Mouse (Mus musculus) liver, embryonic 15.5 days (tissue): Measurements from ENCODE around the gene Wdr25. TPM values are rescaled to one million over a fixed set of nuclear protein-coding genes. Genes with fewer than 3 reads are reported as not detected.

Source experiments
- ATAC-seq: fragments of 200-750 bp; cut with Nextera tagmentation; 2 replicates; pipeline ENCODE4 v1.8.0; 2017; ENCODE audit warnings: moderate number of reproducible peaks, mild to moderate bottlenecking, moderate library complexity; ENCODE audit not compliant: insufficient read depth
- H3K27ac ChIP-seq: fragments of 300-500 bp; sonication (generic); replicated peaks from 2 replicates; pipeline ENCODE4 v1.5.1; 2015; ENCODE audit warnings: mild to moderate bottlenecking, inconsistent platforms
- H3K27me3 ChIP-seq: fragments of 300-500 bp; sonication (generic); 2 replicates; pipeline ENCODE4 v1.6.1; 2015; ENCODE audit warnings: mild to moderate bottlenecking, inconsistent platforms
- H3K36me3 ChIP-seq: fragments of 300-500 bp; sonication (generic); replicated peaks from 2 replicates; pipeline ENCODE4 v1.6.1; 2015; ENCODE audit warnings: moderate library complexity, mild to moderate bottlenecking, inconsistent platforms
- H3K4me1 ChIP-seq: fragments of 300-500 bp; sonication (generic); replicated peaks from 2 replicates; pipeline ENCODE4 v1.6.1; 2015; ENCODE audit warnings: inconsistent platforms
- H3K4me2 ChIP-seq: fragments of 300-500 bp; sonication (generic); 2 replicates; pipeline ENCODE4 v1.6.1; 2015; ENCODE audit warnings: moderate library complexity, mild to moderate bottlenecking, inconsistent platforms
- H3K4me3 ChIP-seq: fragments of 300-500 bp; sonication (generic); replicated peaks from 2 replicates; pipeline ENCODE4 v1.5.1; 2015; ENCODE audit warnings: mild to moderate bottlenecking, inconsistent platforms
- H3K9ac ChIP-seq: fragments of 300-500 bp; sonication (generic); 2 replicates; pipeline ENCODE4 v1.6.1; 2015; ENCODE audit warnings: moderate library complexity, mild to moderate bottlenecking, inconsistent platforms
- H3K9me3 ChIP-seq: fragments of 300-500 bp; sonication (generic); replicated peaks from 2 replicates; pipeline ENCODE4 v1.6.1; 2016; ENCODE audit warnings: inconsistent platforms
- WGBS: fragments of 180-500 bp; shearing (Covaris S2); methylation state at CpG from one replicate; pipeline ENCODE4 v1.1.7; 2015; ENCODE audit warnings: mixed read lengths; ENCODE audit not compliant: insufficient replicate concordance; 5-methylcytosine and 5-hydroxymethylcytosine counted together
- polyA plus RNA-seq: library from polyadenylated mRNA; unstranded; fragments of >200 nt; fragmentation: Nextera tagmentation; extraction: Ambion mirVana; gene quantifications from 2 replicates; pipeline ENCODE4 v1.2.1, GENCODE M21; 2015

The Wdr25 gene
- polyA plus RNA-seq, 1 experiment from 2014 or later = 2.4 TPM

- no peak for ATAC-seq
- Histone ChIP-seq H3K4me2 (no peak overlapping the region), H3K4me1 (no peaks in the 10 kb centered on the region; the same call in 1 of the 2 replicates), H3K27me3 (peaks cover 5% of the 10 kb centered on the region; the same call in 1 of the 2 replicates), H3K9ac (no peak overlapping the region), H3K36me3 (no peaks in the 10 kb centered on the region), H3K9me3 (no peaks in the 10 kb centered on the region), H3K27ac (no peak overlapping the region), H3K4me3 (no peak overlapping the region)
- 22% methylated on average over 23 of the region's 23 CpGs for WGBS
These were observed 65.7 kb downstream of the Wdr25 start for GRCm38 (mm10) chr12:108958991-108959638.

- no peak for ATAC-seq
- Histone ChIP-seq H3K4me2 (no peak overlapping the region), H3K4me3 (no peak overlapping the region), H3K36me3 (no peaks in the 10 kb centered on the region), H3K27me3 (peaks cover 5% of the 10 kb centered on the region; the same call in 1 of the 2 replicates), H3K9ac (no peak overlapping the region), H3K27ac (no peak overlapping the region), H3K4me1 (no peaks in the 10 kb centered on the region; the same call in 1 of the 2 replicates), H3K9me3 (no peaks in the 10 kb centered on the region)
- WGBS = 49% methylated on average over 12 of the region's 12 CpGs
These were observed 66.3 kb downstream of the Wdr25 start for GRCm38 (mm10) chr12:108959639-108960219.

GRCm38 (mm10) chr12:108960225-108960624 lies 66.8 kb downstream of the Wdr25 start:
- WGBS = 69% methylated on average over 10 of the region's 10 CpGs
- Histone ChIP-seq H3K4me1 (no peaks in the 10 kb centered on the region; the same call in 1 of the 2 replicates), H3K4me3 (no peak overlapping the region), H3K27me3 (peaks cover 5% of the 10 kb centered on the region; the same call in 1 of the 2 replicates), H3K9me3 (no peaks in the 10 kb centered on the region), H3K4me2 (no peak overlapping the region), H3K9ac (no peak overlapping the region), H3K36me3 (no peaks in the 10 kb centered on the region), H3K27ac (no peak overlapping the region)
- ATAC-seq = no peak

GRCm38 (mm10) chr12:108967631-108968030 lies 74.2 kb downstream of the Wdr25 start:
- ATAC-seq = no peak
- no peaks in the 10 kb centered on the region for H3K9me3 ChIP-seq
- 59% methylated on average over 4 of the region's 4 CpGs for WGBS

GRCm38 (mm10) chr12:108968031-108968430 lies 74.6 kb downstream of the Wdr25 start:
- Histone ChIP-seq H3K9ac (no peak overlapping the region), H3K36me3 (no peaks in the 10 kb centered on the region), H3K4me2 (no peak overlapping the region), H3K27me3 (no peaks in the 10 kb centered on the region), H3K27ac (no peak overlapping the region), H3K4me3 (no peak overlapping the region), H3K9me3 (no peaks in the 10 kb centered on the region), H3K4me1 (no peaks in the 10 kb centered on the region)
- 61% methylated on average over 10 of the region's 10 CpGs for WGBS
- no peak for ATAC-seq

More at GRCm38 (mm10) chr12:108967631-108968030, 74.2 kb downstream of the Wdr25 start:
- Histone ChIP-seq H3K36me3 (no peaks in the 10 kb centered on the region), H3K27me3 (no peaks in the 10 kb centered on the region), H3K9ac (no peak overlapping the region), H3K4me3 (no peak overlapping the region), H3K4me2 (no peak overlapping the region), H3K4me1 (no peaks in the 10 kb centered on the region), H3K27ac (no peak overlapping the region)

GRCm38 (mm10) chr12:108971446-108971845 lies 78.0 kb downstream of the Wdr25 start:
- no peak for ATAC-seq
- 69% methylated on average over 9 of the region's 9 CpGs for WGBS
- Histone ChIP-seq H3K4me3 (no peak overlapping the region), H3K4me2 (no peak overlapping the region), H3K27ac (no peak overlapping the region), H3K9ac (no peak overlapping the region), H3K27me3 (no peaks in the 10 kb centered on the region), H3K4me1 (no peaks in the 10 kb centered on the region), H3K9me3 (no peaks in the 10 kb centered on the region), H3K36me3 (no peaks in the 10 kb centered on the region)

GRCm38 (mm10) chr12:108972234-108972633 lies 78.8 kb downstream of the Wdr25 start:
- no peaks in the 10 kb centered on the region for H3K27me3 ChIP-seq
- no peaks in the 10 kb centered on the region for H3K9me3 ChIP-seq
- H3K4me2 ChIP-seq = no peak overlapping the region
- no peak overlapping the region for H3K4me3 ChIP-seq
- 72% methylated on average over 14 of the region's 14 CpGs for WGBS
- no peak overlapping the region for H3K27ac ChIP-seq
- no peak overlapping the region for H3K9ac ChIP-seq
- H3K36me3 ChIP-seq = no peaks in the 10 kb centered on the region
- no peaks in the 10 kb centered on the region for H3K4me1 ChIP-seq
- ATAC-seq = no peak

GRCm38 (mm10) chr12:108979977-108980376 lies 86.5 kb downstream of the Wdr25 start:
- no peak for ATAC-seq
- H3K4me3 ChIP-seq = no peak overlapping the region
- no peak overlapping the region for H3K27ac ChIP-seq
- H3K4me1 ChIP-seq = no peaks in the 10 kb centered on the region
- H3K4me2 ChIP-seq = no peak overlapping the region
- H3K27me3 ChIP-seq = no peaks in the 10 kb centered on the region; the same call in 1 of the 2 replicates
- 43% methylated on average over 10 of the region's 10 CpGs for WGBS
- H3K36me3 ChIP-seq = no peaks in the 10 kb centered on the region
- H3K9me3 ChIP-seq = no peaks in the 10 kb centered on the region
- no peak overlapping the region for H3K9ac ChIP-seq

GRCm38 (mm10) chr12:108981941-108982683 lies 88.7 kb downstream of the Wdr25 start:
- no peak for ATAC-seq
- Histone ChIP-seq H3K36me3 (no peaks in the 10 kb centered on the region), H3K9me3 (no peaks in the 10 kb centered on the region), H3K9ac (no peak overlapping the region), H3K4me2 (no peak overlapping the region), H3K4me1 (no peaks in the 10 kb centered on the region), H3K27ac (no peak overlapping the region), H3K4me3 (no peak overlapping the region), H3K27me3 (no peaks in the 10 kb centered on the region; the same call in 1 of the 2 replicates)
- WGBS = 68% methylated on average over 14 of the region's 14 CpGs

GRCm38 (mm10) chr12:108982684-108982960 lies 89.2 kb downstream of the Wdr25 start:
- no peak overlapping the region for H3K4me3 ChIP-seq
- 65% methylated on average over 6 of the region's 6 CpGs for WGBS

GRCm38 (mm10) chr12:108983496-108983895 lies 90.1 kb downstream of the Wdr25 start:
- Histone ChIP-seq H3K4me1 (no peaks in the 10 kb centered on the region), H3K27ac (no peak overlapping the region), H3K27me3 (no peaks in the 10 kb centered on the region; the same call in 1 of the 2 replicates), H3K4me2 (no peak overlapping the region), H3K9me3 (no peaks in the 10 kb centered on the region), H3K9ac (no peak overlapping the region), H3K36me3 (no peaks in the 10 kb centered on the region), H3K4me3 (no peak overlapping the region)
- 41% methylated on average over 6 of the region's 6 CpGs for WGBS
- no peak for ATAC-seq

More at GRCm38 (mm10) chr12:108982684-108982960, 89.2 kb downstream of the Wdr25 start:
- H3K27me3 ChIP-seq = no peaks in the 10 kb centered on the region; the same call in 1 of the 2 replicates
- no peak for ATAC-seq
- no peak overlapping the region for H3K27ac ChIP-seq
- H3K9ac ChIP-seq = no peak overlapping the region
- no peaks in the 10 kb centered on the region for H3K36me3 ChIP-seq
- H3K9me3 ChIP-seq = no peaks in the 10 kb centered on the region
- no peaks in the 10 kb centered on the region for H3K4me1 ChIP-seq
- H3K4me2 ChIP-seq = no peak overlapping the region
